Mouse (Mus musculus) testis, adult 2 months (tissue): ENCODE data around the gene Zfyve19. TPM values are rescaled to one million over a fixed set of nuclear protein-coding genes. Genes with fewer than 3 reads are reported as not detected.

Source experiments
- H3K27ac ChIP-seq: fragments of 200-500 bp; 2 replicates; pipeline ENCODE4 v1.5.1; 2012; ENCODE audit warnings: low read depth, low read length; ENCODE audit not compliant: control insufficient read depth, insufficient read depth
- H3K27me3 ChIP-seq: fragments of 200-500 bp; 2 replicates; pipeline ENCODE4 v1.6.1; 2012; ENCODE audit warnings: mild to moderate bottlenecking, low read length, moderate library complexity; ENCODE audit not compliant: control insufficient read depth, insufficient read depth
- H3K36me3 ChIP-seq: fragments of 200-500 bp; 2 replicates; pipeline ENCODE4 v1.6.1; 2012; ENCODE audit warnings: mild to moderate bottlenecking, low read length; ENCODE audit not compliant: control insufficient read depth, insufficient read depth
- H3K4me1 ChIP-seq: fragments of 200-500 bp; 2 replicates; pipeline ENCODE4 v1.6.1; 2012; ENCODE audit warnings: low read length; ENCODE audit not compliant: control insufficient read depth, insufficient read depth
- H3K4me3 ChIP-seq: fragments of 200-500 bp; 2 replicates; pipeline ENCODE4 v1.5.1; 2012; ENCODE audit warnings: low read depth, mild to moderate bottlenecking, low read length, moderate library complexity, mixed read lengths; ENCODE audit not compliant: control insufficient read depth
- CTCF ChIP-seq: fragments of 200-500 bp; IDR thresholded peaks from 2 replicates; pipeline ENCODE4 v1.5.1; 2012; ENCODE audit warnings: low read depth, mild to moderate bottlenecking, inconsistent platforms, low read length, moderate library complexity; ENCODE audit not compliant: control insufficient read depth, insufficient read depth, insufficient replicate concordance
- POLR2A ChIP-seq: fragments of 200-500 bp; IDR thresholded peaks from 2 replicates; pipeline ENCODE4 v1.6.1; 2012; ENCODE audit warnings: low read depth, mild to moderate bottlenecking, inconsistent platforms, low read length, moderate library complexity; ENCODE audit not compliant: control insufficient read depth
- polyA plus RNA-seq: library from polyadenylated mRNA; depleted of rRNA; stranded (reverse); fragments of >200 nt; gene quantifications from 2 replicates; pipeline ENCODE4 v1.2.3, GENCODE M21; 2012

Gene Zfyve19
- polyA plus RNA-seq, 1 experiment, result 34.5 TPM

- Histone ChIP-seq H3K4me1 (peaks cover 4% of the 10 kb centered on the region), H3K4me3 (no peak overlapping the region), H3K27me3 (no peaks in the 10 kb centered on the region), H3K27ac (no peak overlapping the region), H3K36me3 (no peaks in the 10 kb centered on the region)
- TF ChIP-seq CTCF (no peak), POLR2A (no peak)
Observed at GRCm38 (mm10) chr2:119240819-119241186, 32.4 kb downstream of the Zfyve19 start.

GRCm38 (mm10) chr2:119242548-119242947 lies 34.1 kb downstream of the Zfyve19 start:
- H3K4me1 ChIP-seq, result no peaks in the 10 kb centered on the region; the same call in 1 of the 2 replicates
- no peak overlapping the region for H3K27ac ChIP-seq
- no peaks in the 10 kb centered on the region for H3K36me3 ChIP-seq
- H3K4me3 ChIP-seq, result no peak overlapping the region
- no peaks in the 10 kb centered on the region for H3K27me3 ChIP-seq
- no peak for TF ChIP-seq POLR2A
- no peak for TF ChIP-seq CTCF

- Histone ChIP-seq H3K4me1 (no peaks in the 10 kb centered on the region), H3K27ac (no peak overlapping the region), H3K36me3 (no peaks in the 10 kb centered on the region), H3K27me3 (no peaks in the 10 kb centered on the region), H3K4me3 (no peak overlapping the region)
- TF ChIP-seq POLR2A (no peak), CTCF (no peak)
Observed at GRCm38 (mm10) chr2:119245246-119245645, 36.8 kb downstream of the Zfyve19 start.

- TF ChIP-seq POLR2A (no peak), CTCF (no peak)
- no peaks in the 10 kb centered on the region for H3K36me3 ChIP-seq
- H3K4me3 ChIP-seq, result no peak overlapping the region
- peaks cover 4% of the 10 kb centered on the region; the same call in 1 of the 2 replicates for H3K4me1 ChIP-seq
- no peaks in the 10 kb centered on the region for H3K27me3 ChIP-seq
- H3K27ac ChIP-seq, result no peak overlapping the region
Observed at GRCm38 (mm10) chr2:119247904-119248303, 39.5 kb downstream of the Zfyve19 start.

GRCm38 (mm10) chr2:119249592-119250061 lies 41.2 kb downstream of the Zfyve19 start:
- Histone ChIP-seq H3K27ac (no peak overlapping the region), H3K27me3 (no peaks in the 10 kb centered on the region), H3K4me1 (peaks cover 4% of the 10 kb centered on the region; the same call in 1 of the 2 replicates), H3K4me3 (no peak overlapping the region), H3K36me3 (no peaks in the 10 kb centered on the region)
- TF ChIP-seq POLR2A (no peak), CTCF (no peak)

GRCm38 (mm10) chr2:119250377-119250776 lies 42.0 kb downstream of the Zfyve19 start:
- Histone ChIP-seq H3K27me3 (no peaks in the 10 kb centered on the region), H3K36me3 (no peaks in the 10 kb centered on the region), H3K4me3 (no peak overlapping the region), H3K4me1 (peaks cover 4% of the 10 kb centered on the region; the same call in 1 of the 2 replicates), H3K27ac (no peak overlapping the region)
- TF ChIP-seq CTCF (no peak), POLR2A (no peak)

GRCm38 (mm10) chr2:119250826-119251478 lies 42.5 kb downstream of the Zfyve19 start:
- TF ChIP-seq CTCF (peak; percentile 95), POLR2A (no peak)
- Histone ChIP-seq H3K36me3 (no peaks in the 10 kb centered on the region), H3K27ac (no peak overlapping the region), H3K4me3 (no peak overlapping the region; the same call in 1 of the 2 replicates), H3K27me3 (no peaks in the 10 kb centered on the region), H3K4me1 (peaks cover 4% of the 10 kb centered on the region; the same call in 1 of the 2 replicates)
